Mouse (Mus musculus) heart, embryonic 16.5 days (tissue): Measurements from ENCODE around the gene Ppp4r3a. TPM values are rescaled to one million over a fixed set of nuclear protein-coding genes. Genes with fewer than 3 reads are reported as not detected.

ENCODE experiments used
- ATAC-seq: fragments of 200-750 bp; cut with Nextera tagmentation; replicated peaks from 2 replicates; pipeline ENCODE4 v1.8.0; 2017; ENCODE audit warnings: moderate number of reproducible peaks; ENCODE audit not compliant: insufficient read depth, low FRiP score; ENCODE audit errors: extremely low read depth
- H3K27ac ChIP-seq: fragments of 300-500 bp; sonication (generic); 2 replicates; pipeline ENCODE4 v1.5.1; 2014; ENCODE audit warnings: mild to moderate bottlenecking, low read length, control low read depth, moderate library complexity
- H3K27me3 ChIP-seq: fragments of 300-500 bp; sonication (generic); 2 replicates; pipeline ENCODE4 v1.6.1; 2014; ENCODE audit warnings: low read length, mixed read lengths; ENCODE audit not compliant: control insufficient read depth, insufficient read depth
- H3K36me3 ChIP-seq: fragments of 300-500 bp; sonication (generic); 2 replicates; pipeline ENCODE4 v1.6.1; 2014; ENCODE audit not compliant: control insufficient read depth, insufficient read depth
- H3K4me1 ChIP-seq: fragments of 300-500 bp; sonication (generic); 2 replicates; pipeline ENCODE4 v1.6.1; 2014; ENCODE audit warnings: low read length, mixed read lengths; ENCODE audit not compliant: control insufficient read depth, insufficient read depth
- H3K4me2 ChIP-seq: fragments of 300-500 bp; sonication (generic); 2 replicates; pipeline ENCODE4 v1.6.1; 2014; ENCODE audit warnings: low read depth, mild to moderate bottlenecking, control low read depth, low read length
- H3K4me3 ChIP-seq: fragments of 300-500 bp; sonication (generic); 2 replicates; pipeline ENCODE4 v1.5.1; 2014; ENCODE audit warnings: mild to moderate bottlenecking, control low read depth, low read length
- H3K9ac ChIP-seq: fragments of 300-500 bp; sonication (generic); 2 replicates; pipeline ENCODE4 v1.6.1; 2014; ENCODE audit warnings: low read length, control low read depth
- H3K9me3 ChIP-seq: fragments of 300-500 bp; sonication (generic); replicated peaks from 2 replicates; pipeline ENCODE4 v1.6.1; 2016; ENCODE audit warnings: low read length; ENCODE audit not compliant: control insufficient read depth
- WGBS: fragments of 180-500 bp; shearing (Covaris S2); extraction: QIAGEN DNeasy Blood & Tissue Kit; methylation state at CpG from one replicate; pipeline ENCODE4 v1.1.7; 2014; 5-methylcytosine and 5-hydroxymethylcytosine counted together
- polyA plus RNA-seq: library from polyadenylated mRNA; unstranded; fragments of >200 nt; fragmentation: Nextera tagmentation; extraction: Ambion mirVana; gene quantifications from 2 replicates; pipeline ENCODE4 v1.2.1, GENCODE M21; 2015

The Ppp4r3a gene
- polyA plus RNA-seq, 1 experiment from 2014 or later = 25.8 TPM

- Histone ChIP-seq H3K27me3 (no peaks in the 10 kb centered on the region; the same call in 1 of the 2 replicates), H3K9ac (no peak overlapping the region), H3K27ac (peak overlapping the region; percentile 25; the same call in 1 of the 2 replicates), H3K4me3 (no peak overlapping the region), H3K4me1 (peaks cover 19% of the 10 kb centered on the region), H3K9me3 (no peaks in the 10 kb centered on the region), H3K36me3 (no peaks in the 10 kb centered on the region), H3K4me2 (no peak overlapping the region)
- no peak for ATAC-seq
- 64% methylated on average over 4 of the region's 4 CpGs for WGBS
Measured at GRCm38 (mm10) chr12:101002801-101003513, 80.5 kb downstream of the Ppp4r3a start.

- no peaks in the 10 kb centered on the region; the same call in 1 of the 2 replicates for H3K27me3 ChIP-seq
- H3K4me2 ChIP-seq = no peak overlapping the region
- no peak overlapping the region for H3K9ac ChIP-seq
- no peak overlapping the region for H3K27ac ChIP-seq
- no peaks in the 10 kb centered on the region for H3K9me3 ChIP-seq
- no peaks in the 10 kb centered on the region for H3K36me3 ChIP-seq
- 43% methylated on average over 7 of the region's 7 CpGs for WGBS
- ATAC-seq = no peak
- H3K4me1 ChIP-seq = peaks cover 19% of the 10 kb centered on the region
- no peak overlapping the region for H3K4me3 ChIP-seq
Measured at GRCm38 (mm10) chr12:100999061-100999954, 84.2 kb downstream of the Ppp4r3a start.

GRCm38 (mm10) chr12:100998564-100998962 lies 84.9 kb downstream of the Ppp4r3a start:
- 27% methylated on average over 8 of the region's 8 CpGs for WGBS
- no peak overlapping the region for H3K27ac ChIP-seq

GRCm38 (mm10) chr12:100997830-100998563 lies 85.5 kb downstream of the Ppp4r3a start:
- H3K36me3 ChIP-seq = no peaks in the 10 kb centered on the region
- H3K4me1 ChIP-seq = peaks cover 19% of the 10 kb centered on the region
- H3K4me3 ChIP-seq = no peak overlapping the region
- no peaks in the 10 kb centered on the region for H3K9me3 ChIP-seq
- no peak overlapping the region for H3K4me2 ChIP-seq
- 0 out of 2 replicates have a peak, but pooled peaks have one; percentile 11 for ATAC-seq
- no peaks in the 10 kb centered on the region for H3K27me3 ChIP-seq
- no peak overlapping the region for H3K27ac ChIP-seq
- 21% methylated on average over 10 of the region's 10 CpGs for WGBS
- no peak overlapping the region for H3K9ac ChIP-seq

More at GRCm38 (mm10) chr12:100998564-100998962, 84.9 kb downstream of the Ppp4r3a start:
- H3K36me3 ChIP-seq = no peaks in the 10 kb centered on the region
- no peaks in the 10 kb centered on the region for H3K9me3 ChIP-seq
- H3K9ac ChIP-seq = no peak overlapping the region
- H3K4me3 ChIP-seq = no peak overlapping the region
- H3K4me1 ChIP-seq = peaks cover 19% of the 10 kb centered on the region
- no peak overlapping the region for H3K4me2 ChIP-seq
- no peak for ATAC-seq
- H3K27me3 ChIP-seq = no peaks in the 10 kb centered on the region

GRCm38 (mm10) chr12:100996378-100996898 lies 87.1 kb downstream of the Ppp4r3a start:
- no peaks in the 10 kb centered on the region for H3K9me3 ChIP-seq
- no peak overlapping the region for H3K4me3 ChIP-seq
- peaks cover 19% of the 10 kb centered on the region for H3K4me1 ChIP-seq
- H3K9ac ChIP-seq = no peak overlapping the region
- H3K4me2 ChIP-seq = no peak overlapping the region
- H3K36me3 ChIP-seq = no peaks in the 10 kb centered on the region
- WGBS = 64% methylated on average over 5 of the region's 5 CpGs
- no peaks in the 10 kb centered on the region for H3K27me3 ChIP-seq
- no peak overlapping the region for H3K27ac ChIP-seq
- no peak for ATAC-seq

GRCm38 (mm10) chr12:100995607-100996377 lies 87.7 kb downstream of the Ppp4r3a start:
- H3K27me3 ChIP-seq = no peaks in the 10 kb centered on the region
- H3K27ac ChIP-seq = no peak overlapping the region
- no peak overlapping the region for H3K4me2 ChIP-seq
- no peak overlapping the region for H3K9ac ChIP-seq
- H3K4me1 ChIP-seq = peaks cover 19% of the 10 kb centered on the region
- 61% methylated on average over 16 of the region's 16 CpGs for WGBS
- H3K9me3 ChIP-seq = no peaks in the 10 kb centered on the region
- H3K36me3 ChIP-seq = no peaks in the 10 kb centered on the region
- no peak for ATAC-seq
- no peak overlapping the region for H3K4me3 ChIP-seq

- Histone ChIP-seq H3K27me3 (no peaks in the 10 kb centered on the region), H3K9ac (no peak overlapping the region), H3K4me3 (no peak overlapping the region), H3K36me3 (no peaks in the 10 kb centered on the region), H3K4me2 (no peak overlapping the region), H3K4me1 (peaks cover 16% of the 10 kb centered on the region), H3K9me3 (no peaks in the 10 kb centered on the region), H3K27ac (no peak overlapping the region)
- WGBS = 74% methylated on average over 3 of the region's 3 CpGs
- no peak for ATAC-seq
Measured at GRCm38 (mm10) chr12:100994140-100995015, 89.1 kb downstream of the Ppp4r3a start.
